Mouse (Mus musculus) limb, embryonic 15.5 days (tissue): Measurements from ENCODE around the gene D10Wsu102e. TPM values are rescaled to one million over a fixed set of nuclear protein-coding genes. Genes with fewer than 3 reads are reported as not detected.
"Not testable (repeated sequence)": the region's sequence is repeated elsewhere in the genome, so short reads cannot be mapped to it uniquely, and the experiment has no call there.

Experiments used
- ATAC-seq: fragments of 200-750 bp; cut with Nextera tagmentation; 2 replicates; pipeline ENCODE4 v1.8.0; 2017; ENCODE audit warnings: low read depth, moderate TSS enrichment; ENCODE audit not compliant: insufficient number of reproducible peaks, low FRiP score, low TSS enrichment
- H3K27ac ChIP-seq: fragments of 300-500 bp; sonication (generic); 2 replicates; pipeline ENCODE4 v1.5.1; 2015; ENCODE audit warnings: moderate library complexity, mild to moderate bottlenecking, inconsistent platforms
- H3K27me3 ChIP-seq: fragments of 300-500 bp; sonication (generic); 2 replicates; pipeline ENCODE4 v1.6.1; 2015; ENCODE audit warnings: inconsistent platforms
- H3K36me3 ChIP-seq: fragments of 300-500 bp; sonication (generic); 2 replicates; pipeline ENCODE4 v1.6.1; 2015; ENCODE audit warnings: inconsistent platforms
- H3K4me1 ChIP-seq: fragments of 300-500 bp; sonication (generic); 2 replicates; pipeline ENCODE4 v1.6.1; 2015; ENCODE audit warnings: inconsistent platforms
- H3K4me2 ChIP-seq: fragments of 300-500 bp; sonication (generic); 2 replicates; pipeline ENCODE4 v1.6.1; 2015; ENCODE audit warnings: mild to moderate bottlenecking, inconsistent platforms
- H3K4me3 ChIP-seq: fragments of 300-500 bp; sonication (generic); 2 replicates; pipeline ENCODE4 v1.5.1; 2015; ENCODE audit warnings: mild to moderate bottlenecking, inconsistent platforms
- H3K9ac ChIP-seq: fragments of 300-500 bp; sonication (generic); 2 replicates; pipeline ENCODE4 v1.6.1; 2015; ENCODE audit warnings: inconsistent platforms
- H3K9me3 ChIP-seq: fragments of 300-500 bp; sonication (generic); 2 replicates; pipeline ENCODE4 v1.6.1; 2016; ENCODE audit warnings: inconsistent platforms
- WGBS: fragments of 180-500 bp; shearing (Covaris S2); methylation state at CpG from one replicate; pipeline ENCODE4 v1.1.7; 2015; 5-methylcytosine and 5-hydroxymethylcytosine counted together
- polyA plus RNA-seq: library from polyadenylated mRNA; unstranded; fragments of >200 nt; fragmentation: Nextera tagmentation; extraction: Ambion mirVana; gene quantifications from 2 replicates; pipeline ENCODE4 v1.2.1, GENCODE M21; 2015

Gene D10Wsu102e
- polyA plus RNA-seq, 1 experiment from 2014 or later, result 0.54 TPM

DNA sequence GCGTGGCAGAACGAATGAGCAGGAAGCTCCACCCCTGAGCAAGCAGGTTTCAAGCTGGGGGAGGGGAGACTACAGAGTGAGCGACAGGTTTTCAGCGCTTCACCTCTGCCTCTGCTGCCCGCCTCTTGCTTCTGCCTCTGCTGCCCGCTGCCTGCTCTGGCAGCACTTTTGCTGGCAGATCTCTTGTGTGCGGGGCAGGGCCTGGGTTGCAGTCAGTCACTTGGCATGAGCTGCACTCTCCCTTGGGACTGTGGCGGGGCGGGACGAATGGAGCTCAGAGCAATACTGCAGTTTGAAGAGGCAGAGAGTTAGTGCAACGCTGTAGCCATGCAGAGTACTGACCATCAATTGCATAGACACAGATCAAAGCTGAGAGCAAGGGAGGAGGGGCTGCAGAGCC lies 45.0 kb downstream of the D10Wsu102e start:
- H3K4me1 ChIP-seq, result no peaks in the 10 kb centered on the region
- no peak overlapping the region for H3K4me2 ChIP-seq
- H3K36me3 ChIP-seq, result 0 out of 2 replicates have a peak, but pooled peaks cover 4% of the 10 kb centered on the region
- H3K27ac ChIP-seq, result no peak overlapping the region
- H3K27me3 ChIP-seq, result no peaks in the 10 kb centered on the region
- no peak overlapping the region for H3K4me3 ChIP-seq
- no peaks in the 10 kb centered on the region for H3K9me3 ChIP-seq
- H3K9ac ChIP-seq, result no peak overlapping the region
- no peak for ATAC-seq
- WGBS, result 80% methylated on average over 11 of the region's 11 CpGs

- 94% methylated on average over 11 of the region's 11 CpGs for WGBS
These were observed 45.7 kb downstream of the D10Wsu102e start for GRCm38 (mm10) chr10:83405711-83406110.

DNA sequence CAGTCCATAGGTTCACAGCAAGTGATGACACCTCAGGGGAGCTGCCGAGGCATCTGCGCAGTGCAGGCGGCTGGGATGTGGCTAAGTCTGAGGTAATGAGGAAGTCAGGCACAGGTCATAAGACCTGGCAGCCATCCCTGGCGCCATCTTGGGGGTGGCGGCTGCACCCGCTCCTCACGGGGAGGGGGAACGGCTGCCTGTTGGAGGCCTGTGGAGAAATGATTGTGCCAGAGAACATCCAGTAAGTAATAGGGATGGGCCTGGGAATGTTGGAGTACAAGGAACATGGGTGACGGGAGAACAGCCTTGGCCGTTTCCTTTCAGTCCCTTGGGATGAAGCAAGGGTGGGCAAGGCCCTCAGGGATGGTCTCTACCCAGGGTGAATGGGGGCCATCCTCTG lies 47.1 kb downstream of the D10Wsu102e start:
- 96% methylated on average over 10 of the region's 10 CpGs for WGBS

More at GRCm38 (mm10) chr10:83405711-83406110, 45.7 kb downstream of the D10Wsu102e start:
- Histone ChIP-seq H3K27ac (no peak overlapping the region), H3K27me3 (no peaks in the 10 kb centered on the region), H3K9me3 (no peaks in the 10 kb centered on the region), H3K4me1 (no peaks in the 10 kb centered on the region), H3K4me3 (no peak overlapping the region), H3K4me2 (no peak overlapping the region), H3K36me3 (0 out of 2 replicates have a peak, but pooled peaks cover 4% of the 10 kb centered on the region), H3K9ac (no peak overlapping the region)
- no peak for ATAC-seq

GRCm38 (mm10) chr10:83418466-83418865 lies 58.4 kb downstream of the D10Wsu102e start:
- H3K4me2 ChIP-seq, H3K36me3 ChIP-seq, H3K4me1 ChIP-seq, H3K4me3 ChIP-seq, ATAC-seq, H3K9ac ChIP-seq, H3K27ac ChIP-seq, H3K9me3 ChIP-seq, H3K27me3 ChIP-seq: not testable (repeated sequence)
- WGBS, result 96% methylated on average over 16 of the region's 16 CpGs

More for the DNA sequence above, 47.1 kb downstream of the D10Wsu102e start:
- Histone ChIP-seq H3K9ac (no peak overlapping the region), H3K4me1 (no peaks in the 10 kb centered on the region), H3K9me3 (no peaks in the 10 kb centered on the region), H3K27me3 (no peaks in the 10 kb centered on the region), H3K4me2 (no peak overlapping the region), H3K36me3 (0 out of 2 replicates have a peak, but pooled peaks cover 4% of the 10 kb centered on the region), H3K4me3 (no peak overlapping the region), H3K27ac (no peak overlapping the region)
- ATAC-seq, result no peak

DNA sequence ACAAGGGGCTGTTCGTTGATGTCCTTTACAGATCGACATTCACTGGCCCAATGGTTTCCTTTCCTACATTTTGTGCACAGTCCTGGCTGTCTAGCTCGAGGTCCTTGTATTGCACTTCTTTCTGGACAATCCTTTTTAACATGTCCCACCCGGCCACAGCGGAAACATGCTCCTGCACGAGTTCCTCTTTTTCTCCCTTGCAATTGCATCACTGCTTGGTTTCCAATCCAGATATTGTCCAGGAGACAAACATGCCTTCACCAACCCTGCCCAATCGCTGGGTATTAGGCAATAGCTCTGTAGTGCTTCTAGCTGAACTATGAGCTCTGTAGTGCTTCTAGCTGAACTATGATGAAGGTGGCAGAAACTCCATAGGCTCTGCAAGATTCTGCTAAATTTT lies 88.6 kb downstream of the D10Wsu102e start:
- 85% methylated on average over 7 of the region's 7 CpGs for WGBS
- H3K27me3 ChIP-seq, result no peaks in the 10 kb centered on the region

GRCm38 (mm10) chr10:83457531-83457930 lies 97.5 kb downstream of the D10Wsu102e start:
- H3K27ac ChIP-seq, result no peak overlapping the region
- H3K27me3 ChIP-seq, result no peaks in the 10 kb centered on the region
- no peak for ATAC-seq
- H3K9ac ChIP-seq, result no peak overlapping the region
- no peaks in the 10 kb centered on the region for H3K4me1 ChIP-seq
- WGBS, result 87% methylated on average over 3 of the region's 3 CpGs
- no peak overlapping the region for H3K4me3 ChIP-seq
- no peaks in the 10 kb centered on the region for H3K36me3 ChIP-seq
- peaks cover 11% of the 10 kb centered on the region for H3K9me3 ChIP-seq
- no peak overlapping the region for H3K4me2 ChIP-seq

More for the DNA sequence above, 88.6 kb downstream of the D10Wsu102e start:
- 0 out of 2 replicates have a peak, but pooled peaks cover 4% of the 10 kb centered on the region for H3K36me3 ChIP-seq
- no peak for ATAC-seq
- H3K27ac ChIP-seq, result no peak overlapping the region
- H3K9ac ChIP-seq, result no peak overlapping the region
- H3K4me2 ChIP-seq, result no peak overlapping the region
- no peak overlapping the region for H3K4me3 ChIP-seq
- H3K4me1 ChIP-seq, result no peaks in the 10 kb centered on the region
- peaks cover 11% of the 10 kb centered on the region; the same call in 1 of the 2 replicates for H3K9me3 ChIP-seq

DNA sequence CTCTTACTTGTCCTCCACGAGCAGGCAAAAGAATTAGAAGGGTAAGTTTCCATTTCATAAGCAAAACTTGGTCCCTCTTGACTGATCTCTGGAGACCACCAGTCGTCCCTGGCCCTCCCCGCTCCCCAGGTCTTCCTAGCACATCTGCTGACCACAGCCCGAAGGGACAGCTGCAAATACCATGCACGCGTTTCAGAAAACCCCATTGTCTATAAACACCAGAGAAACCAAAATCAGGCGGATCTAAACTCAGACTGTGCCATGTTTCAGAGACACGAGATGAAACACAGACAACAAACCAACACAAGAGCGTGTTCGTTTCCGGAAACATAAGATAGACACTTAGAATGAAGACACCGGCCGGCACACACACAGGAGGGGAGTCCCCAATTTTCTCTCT lies 115.2 kb downstream of the D10Wsu102e start:
- H3K9ac ChIP-seq, result no peak overlapping the region
- no peaks in the 10 kb centered on the region for H3K9me3 ChIP-seq
- no peak overlapping the region for H3K27ac ChIP-seq
- H3K36me3 ChIP-seq, result no peaks in the 10 kb centered on the region
- no peaks in the 10 kb centered on the region for H3K4me1 ChIP-seq
- no peaks in the 10 kb centered on the region for H3K27me3 ChIP-seq
- ATAC-seq, result no peak
- WGBS, result 94% methylated on average over 13 of the region's 13 CpGs
- no peak overlapping the region for H3K4me2 ChIP-seq
- H3K4me3 ChIP-seq, result no peak overlapping the region

- Histone ChIP-seq H3K9ac (no peak overlapping the region), H3K9me3 (no peaks in the 10 kb centered on the region), H3K4me1 (no peaks in the 10 kb centered on the region), H3K4me3 (no peak overlapping the region), H3K4me2 (no peak overlapping the region), H3K27ac (no peak overlapping the region), H3K36me3 (no peaks in the 10 kb centered on the region), H3K27me3 (no peaks in the 10 kb centered on the region)
- ATAC-seq, result no peak
- WGBS, result 88% methylated on average over 5 of the region's 5 CpGs
These were observed 117.3 kb downstream of the D10Wsu102e start for GRCm38 (mm10) chr10:83477286-83477685.

GRCm38 (mm10) chr10:83490506-83490905 lies 130.5 kb downstream of the D10Wsu102e start:
- Histone ChIP-seq H3K27ac (no peak overlapping the region), H3K4me1 (no peaks in the 10 kb centered on the region), H3K4me2 (no peak overlapping the region), H3K36me3 (0 out of 2 replicates have a peak, but pooled peaks cover 3% of the 10 kb centered on the region), H3K4me3 (no peak overlapping the region), H3K9ac (no peak overlapping the region), H3K27me3 (no peaks in the 10 kb centered on the region), H3K9me3 (no peaks in the 10 kb centered on the region)
- WGBS, result 90% methylated on average over 6 of the region's 6 CpGs
- no peak for ATAC-seq

- Histone ChIP-seq H3K4me2 (no peak overlapping the region), H3K4me3 (no peak overlapping the region), H3K27ac (no peak overlapping the region), H3K27me3 (no peaks in the 10 kb centered on the region), H3K9ac (no peak overlapping the region), H3K36me3 (no peaks in the 10 kb centered on the region), H3K9me3 (no peaks in the 10 kb centered on the region), H3K4me1 (no peaks in the 10 kb centered on the region)
- WGBS, result 82% methylated on average over 13 of the region's 13 CpGs
- no peak for ATAC-seq
These were observed 137.3 kb downstream of the D10Wsu102e start for GRCm38 (mm10) chr10:83497321-83497720.

- Histone ChIP-seq H3K4me2 (no peak overlapping the region), H3K4me1 (no peaks in the 10 kb centered on the region), H3K27ac (no peak overlapping the region), H3K36me3 (no peaks in the 10 kb centered on the region; the same call in 1 of the 2 replicates), H3K4me3 (no peak overlapping the region), H3K27me3 (no peaks in the 10 kb centered on the region), H3K9me3 (no peaks in the 10 kb centered on the region), H3K9ac (no peak overlapping the region)
- no peak for ATAC-seq
- 64% methylated on average over 8 of the region's 8 CpGs for WGBS
These were observed 149.1 kb downstream of the D10Wsu102e start for GRCm38 (mm10) chr10:83508962-83509660.

GRCm38 (mm10) chr10:83511304-83511703 lies 151.3 kb downstream of the D10Wsu102e start:
- Histone ChIP-seq H3K4me1 (no peaks in the 10 kb centered on the region), H3K9me3 (no peaks in the 10 kb centered on the region), H3K4me2 (no peak overlapping the region), H3K9ac (no peak overlapping the region), H3K27me3 (no peaks in the 10 kb centered on the region), H3K27ac (no peak overlapping the region), H3K36me3 (no peaks in the 10 kb centered on the region; the same call in 1 of the 2 replicates), H3K4me3 (no peak overlapping the region)
- no peak for ATAC-seq
- 73% methylated on average over 5 of the region's 5 CpGs for WGBS
